ENCODE assay signal across 20 mouse cellular contexts in genomic region chr7:117478937-117479336, GRCm38 (mm10).
"Had no signal": no experiment of that assay in that cellular context is flagged by ENCODE, and none has a peak within 500 bp of the region (broad histone marks: within the 10 kb centered on the region; RNA-seq: fewer than 3 reads in every experiment).

No protein-coding gene starts in this region.

- H3K27ac ChIP-seq: intestine, embryonic 15.5 days; left cerebral cortex, adult 2 months; liver, embryonic 13.5 days; neural tube, embryonic 12.5 days; neural tube, embryonic 15.5 days; stomach, embryonic 15.5 days had no signal

- H3K9me3 ChIP-seq: intestine, embryonic 15.5 days; liver, embryonic 13.5 days; neural tube, embryonic 12.5 days; neural tube, embryonic 15.5 days; stomach, embryonic 15.5 days had no signal

- ATAC-seq: intestine, embryonic 15.5 days had no signal

- H3K4me3 ChIP-seq: intestine, embryonic 15.5 days; left cerebral cortex, adult 2 months; liver, embryonic 13.5 days; neural tube, embryonic 12.5 days; neural tube, embryonic 15.5 days; stomach, embryonic 15.5 days had no signal

- H3K36me3 ChIP-seq: intestine, embryonic 15.5 days; liver, embryonic 13.5 days; neural tube, embryonic 12.5 days; neural tube, embryonic 15.5 days; stomach, embryonic 15.5 days had no signal

- DNase-seq: kidney, adult 18-20 months; kidney, adult 9 months; kidney, postnatal 14 days; kidney, postnatal 4 days; layer of hippocampus, adult 9-11 months; layer of hippocampus, postnatal 36 days; liver, embryonic 13.5 days; lung, adult 2 months; lung, postnatal 14 days; lung, postnatal 4 days; right cerebral cortex, adult 18-20 months; right cerebral cortex, postnatal 25 days; spleen, adult 18-20 months; thymus, postnatal 14 days; thymus, postnatal 4 days had no signal

- H3K4me1 ChIP-seq: intestine, embryonic 15.5 days; liver, embryonic 13.5 days; stomach, embryonic 15.5 days had no signal

- H3K27me3 ChIP-seq: intestine, embryonic 15.5 days; liver, embryonic 13.5 days; neural tube, embryonic 12.5 days; neural tube, embryonic 15.5 days; stomach, embryonic 15.5 days had no signal

- H3K4me2 ChIP-seq: intestine, embryonic 15.5 days; liver, embryonic 13.5 days; neural tube, embryonic 12.5 days; neural tube, embryonic 15.5 days; stomach, embryonic 15.5 days had no signal

- H3K9ac ChIP-seq: intestine, embryonic 15.5 days; liver, embryonic 13.5 days; neural tube, embryonic 12.5 days; neural tube, embryonic 15.5 days; stomach, embryonic 15.5 days had no signal
